Mouse (Mus musculus): ENCODE measurements around the gene Nck1. TPM values are rescaled to one million over a fixed set of nuclear protein-coding genes. Genes with fewer than 3 reads are reported as not detected.

Nck1 gene
- polyA plus RNA-seq, 1 experiment: 2.2 TPM

GRCm38 (mm10) chr9:100472931-100473330 lies 73.0 kb downstream of the Nck1 start:
- no peak for TF ChIP-seq GATA1 (IDR thresholded peaks at IDR 0.05; ENCODE audit: borderline replicate concordance, low read length)
- TF ChIP-seq FLI1 (IDR thresholded peaks at IDR 0.05; ENCODE audit: low read length): no peak
- no peaks in the 10 kb centered on the region for H3K27me3 ChIP-seq (replicated peaks)
- peaks cover 3% of the 10 kb centered on the region for H3K36me3 ChIP-seq (replicated peaks; ENCODE audit: low read length)
- H3K4me1 ChIP-seq: no peaks in the 10 kb centered on the region
- H3K9me3 ChIP-seq: peaks cover 15% of the 10 kb centered on the region
- no peak overlapping the region for H3K4me3 ChIP-seq (replicated peaks)

- Histone ChIP-seq H3K9me3 (peaks cover 6% of the 10 kb centered on the region), H3K36me3 (replicated peaks; ENCODE audit: low read length) (peaks cover 11% of the 10 kb centered on the region), H3K27me3 (replicated peaks) (no peaks in the 10 kb centered on the region), H3K4me1 (no peaks in the 10 kb centered on the region), H3K4me3 (replicated peaks) (no peak overlapping the region)
- TF ChIP-seq GATA1 (IDR thresholded peaks at IDR 0.05; ENCODE audit: borderline replicate concordance, low read length) (no peak), FLI1 (IDR thresholded peaks at IDR 0.05; ENCODE audit: low read length) (no peak)
These were observed 74.4 kb downstream of the Nck1 start for GRCm38 (mm10) chr9:100471605-100471953.

DNA sequence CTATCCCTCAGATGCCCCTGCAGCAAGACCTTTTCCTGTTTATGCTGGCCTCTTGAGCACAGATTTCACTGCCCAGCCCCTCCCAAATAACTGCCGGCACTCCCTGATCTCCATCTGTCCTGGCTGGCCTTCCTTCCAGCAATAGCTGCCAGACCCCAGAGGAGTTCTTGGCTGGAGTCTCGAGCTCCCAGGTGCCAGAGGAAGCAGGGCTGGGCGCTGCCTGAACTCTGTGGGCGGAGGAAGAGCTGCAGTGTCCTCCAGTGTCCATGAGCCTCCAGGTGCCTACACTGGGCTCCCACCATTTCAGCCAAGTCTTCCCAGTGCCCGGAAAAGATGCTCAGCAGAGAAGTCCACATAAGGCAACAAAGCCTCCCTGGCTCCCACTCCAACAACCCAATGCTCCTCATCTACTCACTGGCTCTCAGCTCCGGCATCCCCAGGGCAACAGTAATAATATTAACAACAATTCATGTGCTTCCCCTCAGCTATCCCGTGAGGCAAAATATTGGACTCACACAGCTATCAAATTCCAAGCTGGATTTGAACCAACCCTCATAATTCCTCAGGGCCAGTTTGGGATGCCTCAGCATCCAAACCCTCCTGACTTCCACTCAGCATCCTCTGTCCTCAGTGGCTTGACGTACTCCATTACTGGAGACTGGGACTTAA lies 74.9 kb downstream of the Nck1 start:
- peaks cover 9% of the 10 kb centered on the region for H3K36me3 ChIP-seq (replicated peaks; ENCODE audit: low read length)
- H3K4me3 ChIP-seq (replicated peaks): no peak overlapping the region
- TF ChIP-seq GATA1 (IDR thresholded peaks at IDR 0.05; ENCODE audit: borderline replicate concordance, low read length) (no peak), FLI1 (IDR thresholded peaks at IDR 0.05; ENCODE audit: low read length) (no peak)
- no peaks in the 10 kb centered on the region for H3K27me3 ChIP-seq (replicated peaks)
- H3K9me3 ChIP-seq: peaks cover 1% of the 10 kb centered on the region; the same call in 1 of the 2 replicates
- H3K4me1 ChIP-seq: no peaks in the 10 kb centered on the region

DNA sequence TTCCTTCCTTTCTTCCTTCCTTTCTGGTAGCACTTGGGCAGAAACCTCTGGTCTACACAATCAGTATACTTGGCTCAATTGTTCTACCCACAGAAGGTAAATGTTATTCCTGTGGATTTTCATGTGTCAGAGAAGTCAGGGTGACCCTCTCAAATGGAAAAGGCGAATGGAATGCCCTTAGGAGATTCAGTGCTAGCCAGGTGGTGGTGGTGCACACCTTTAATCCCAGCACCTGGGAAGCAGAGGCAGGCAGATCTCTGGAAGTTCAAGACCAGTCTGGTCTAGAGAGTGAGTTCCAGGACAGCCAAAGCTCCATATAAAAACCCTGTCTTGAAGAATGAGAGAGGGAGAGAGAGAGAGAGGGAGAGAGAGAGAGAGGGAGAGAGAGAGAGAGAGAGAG lies 75.7 kb downstream of the Nck1 start:
- TF ChIP-seq GATA1 (IDR thresholded peaks at IDR 0.05; ENCODE audit: borderline replicate concordance, low read length): no peak
- no peak for TF ChIP-seq FLI1 (IDR thresholded peaks at IDR 0.05; ENCODE audit: low read length)

GRCm38 (mm10) chr9:100469681-100470080 lies 76.3 kb downstream of the Nck1 start:
- H3K36me3 ChIP-seq (replicated peaks; ENCODE audit: low read length): peaks cover 13% of the 10 kb centered on the region
- H3K4me3 ChIP-seq (replicated peaks): no peak overlapping the region
- H3K27me3 ChIP-seq (replicated peaks): no peaks in the 10 kb centered on the region
- H3K4me1 ChIP-seq: no peaks in the 10 kb centered on the region
- no peaks in the 10 kb centered on the region for H3K9me3 ChIP-seq
- no peak for TF ChIP-seq FLI1 (IDR thresholded peaks at IDR 0.05; ENCODE audit: low read length)

More for the DNA sequence above, 75.7 kb downstream of the Nck1 start:
- Histone ChIP-seq H3K9me3 (no peaks in the 10 kb centered on the region), H3K4me1 (no peaks in the 10 kb centered on the region), H3K4me3 (replicated peaks) (no peak overlapping the region), H3K27me3 (replicated peaks) (no peaks in the 10 kb centered on the region), H3K36me3 (replicated peaks; ENCODE audit: low read length) (peaks cover 13% of the 10 kb centered on the region)

GRCm38 (mm10) chr9:100468151-100468550 lies 77.8 kb downstream of the Nck1 start:
- no peak for TF ChIP-seq GATA1 (IDR thresholded peaks at IDR 0.05; ENCODE audit: borderline replicate concordance, low read length)
- TF ChIP-seq FLI1 (IDR thresholded peaks at IDR 0.05; ENCODE audit: low read length): no peak
- Histone ChIP-seq H3K4me1 (peaks cover 5% of the 10 kb centered on the region), H3K27me3 (replicated peaks) (no peaks in the 10 kb centered on the region), H3K36me3 (replicated peaks; ENCODE audit: low read length) (peaks cover 17% of the 10 kb centered on the region), H3K9me3 (peaks cover 4% of the 10 kb centered on the region), H3K4me3 (replicated peaks) (no peak overlapping the region)

DNA sequence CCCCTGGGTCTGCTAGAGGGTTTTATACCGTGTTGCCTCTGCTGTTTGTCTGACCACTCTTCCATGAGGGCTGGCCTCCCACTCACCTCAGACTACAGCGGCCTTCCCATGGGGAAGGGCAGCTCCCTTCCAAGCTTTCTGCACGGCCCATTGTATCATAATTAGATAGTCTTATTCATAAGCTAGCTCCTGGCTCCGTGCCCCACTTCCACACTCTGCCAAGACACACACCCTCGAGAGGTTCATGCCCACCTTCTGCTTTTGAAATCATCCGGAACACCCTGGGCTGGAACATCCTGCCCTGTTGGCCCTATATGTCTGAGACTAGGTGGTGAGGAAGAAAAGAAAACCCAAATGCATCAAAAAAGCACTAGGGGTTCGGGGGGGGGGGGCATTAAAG lies 78.3 kb downstream of the Nck1 start:
- H3K36me3 ChIP-seq (replicated peaks; ENCODE audit: low read length): peaks cover 17% of the 10 kb centered on the region
- H3K27me3 ChIP-seq (replicated peaks): no peaks in the 10 kb centered on the region
- H3K4me3 ChIP-seq (replicated peaks): no peak overlapping the region
- TF ChIP-seq FLI1 (IDR thresholded peaks at IDR 0.05; ENCODE audit: low read length) (no peak), GATA1 (IDR thresholded peaks at IDR 0.05; ENCODE audit: borderline replicate concordance, low read length) (no peak)
- peaks cover 4% of the 10 kb centered on the region for H3K9me3 ChIP-seq
- H3K4me1 ChIP-seq: peaks cover 5% of the 10 kb centered on the region

DNA sequence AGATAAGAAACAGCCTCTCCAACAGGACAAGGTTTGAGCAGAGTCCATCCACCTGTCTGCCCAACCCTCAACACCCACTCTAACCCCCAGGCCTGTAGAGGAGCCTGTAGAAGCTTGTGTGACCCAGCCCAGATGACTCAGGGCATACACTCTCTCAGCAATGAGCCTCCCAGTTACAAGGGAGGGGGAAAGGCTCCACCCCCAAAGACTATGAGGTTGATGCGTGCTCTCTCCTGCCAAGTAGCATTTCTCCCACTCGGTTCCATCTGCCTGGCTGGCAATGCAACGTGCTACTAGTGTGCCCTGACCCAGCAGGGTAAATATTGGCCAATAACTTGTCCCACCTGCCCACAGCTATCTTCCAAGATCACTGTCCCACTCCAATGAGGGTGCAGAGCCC lies 79.2 kb downstream of the Nck1 start:
- Histone ChIP-seq H3K4me3 (replicated peaks) (no peak overlapping the region), H3K9me3 (peaks cover 4% of the 10 kb centered on the region), H3K36me3 (replicated peaks; ENCODE audit: low read length) (peaks cover 19% of the 10 kb centered on the region), H3K4me1 (peaks cover 11% of the 10 kb centered on the region), H3K27me3 (replicated peaks) (no peaks in the 10 kb centered on the region)
- TF ChIP-seq GATA1 (IDR thresholded peaks at IDR 0.05; ENCODE audit: borderline replicate concordance, low read length) (no peak), FLI1 (IDR thresholded peaks at IDR 0.05; ENCODE audit: low read length) (no peak)

DNA sequence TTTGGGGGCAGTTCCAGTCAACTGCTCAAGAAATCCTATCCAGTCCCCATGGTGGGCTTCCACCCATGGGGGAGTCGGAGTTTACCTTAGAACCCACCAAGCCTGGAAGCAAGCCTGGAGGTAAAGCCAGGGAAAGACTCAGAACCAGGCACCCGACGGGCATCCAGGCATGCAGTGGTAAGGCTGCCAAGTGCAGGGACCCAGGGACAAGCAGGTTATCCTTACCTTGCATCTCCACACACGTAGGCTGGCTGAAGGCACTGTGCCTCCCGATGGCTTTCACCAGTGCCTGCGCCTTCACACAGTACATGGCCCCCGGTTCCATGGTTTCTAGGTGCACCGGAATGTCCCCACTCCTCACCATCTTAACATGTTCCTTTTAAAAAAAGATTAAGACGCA lies 79.9 kb downstream of the Nck1 start:
- Histone ChIP-seq H3K27me3 (replicated peaks) (no peaks in the 10 kb centered on the region), H3K4me3 (replicated peaks) (no peak overlapping the region), H3K4me1 (peaks cover 11% of the 10 kb centered on the region), H3K9me3 (peaks cover 4% of the 10 kb centered on the region), H3K36me3 (replicated peaks; ENCODE audit: low read length) (peaks cover 27% of the 10 kb centered on the region)
- TF ChIP-seq FLI1 (IDR thresholded peaks at IDR 0.05; ENCODE audit: low read length) (no peak), GATA1 (IDR thresholded peaks at IDR 0.05; ENCODE audit: borderline replicate concordance, low read length) (no peak)

DNA sequence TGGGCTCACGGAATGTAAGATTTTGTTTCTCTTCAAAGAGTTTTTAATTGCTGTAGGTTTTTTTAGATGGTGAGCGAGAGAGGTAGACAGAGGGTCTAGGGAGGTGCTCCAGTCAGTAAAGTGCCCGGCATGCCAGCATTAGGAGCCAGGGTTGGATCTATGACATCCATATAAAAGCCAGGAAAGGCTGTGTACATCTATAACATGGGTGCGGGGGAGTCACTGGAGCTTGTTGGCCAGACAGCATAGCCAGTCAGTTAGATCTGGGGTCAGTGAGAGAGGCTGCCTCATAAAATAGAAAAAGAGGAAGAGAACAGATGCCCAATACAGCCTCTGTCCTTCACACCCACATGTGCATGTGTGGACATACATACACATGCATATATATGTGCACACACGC lies 80.6 kb downstream of the Nck1 start:
- TF ChIP-seq FLI1 (IDR thresholded peaks at IDR 0.05; ENCODE audit: low read length) (no peak), GATA1 (IDR thresholded peaks at IDR 0.05; ENCODE audit: borderline replicate concordance, low read length) (no peak)
- Histone ChIP-seq H3K27me3 (replicated peaks) (no peaks in the 10 kb centered on the region), H3K36me3 (replicated peaks; ENCODE audit: low read length) (peaks cover 32% of the 10 kb centered on the region), H3K4me3 (replicated peaks) (no peak overlapping the region), H3K9me3 (peaks cover 4% of the 10 kb centered on the region), H3K4me1 (peaks cover 11% of the 10 kb centered on the region)

- TF ChIP-seq GATA1 (IDR thresholded peaks at IDR 0.05; ENCODE audit: borderline replicate concordance, low read length) (no peak), FLI1 (IDR thresholded peaks at IDR 0.05; ENCODE audit: low read length) (no peak)
- Histone ChIP-seq H3K9me3 (peaks cover 4% of the 10 kb centered on the region), H3K36me3 (replicated peaks; ENCODE audit: low read length) (peaks cover 38% of the 10 kb centered on the region), H3K4me3 (replicated peaks) (no peak overlapping the region), H3K4me1 (peaks cover 11% of the 10 kb centered on the region), H3K27me3 (replicated peaks) (no peaks in the 10 kb centered on the region)
These were observed 82.2 kb downstream of the Nck1 start for GRCm38 (mm10) chr9:100463771-100464170.
